Mouse (Mus musculus): ENCODE measurements at regions not wholly inside any gene's neighbourhood (a gene's known extent, or its start where the extent isn't known, plus 50 kb on each side); places are given as distances from the start of the nearest gene placed in this dataset.

GRCm38 (mm10) chr12:32286652-32287051 lies 78.2 kb upstream of the Pik3cg start:
- WGBS (ENCODE audit: insufficient replicate concordance): 15% methylated on average over 5 of the region's 5 CpGs
- TF ChIP-seq EP300 (IDR thresholded peaks at IDR 0.05; ENCODE audit: low read depth) (no peak), CTCF (IDR thresholded peaks at IDR 0.05; ENCODE audit: low read depth) (no peak)
- DNase-seq (ENCODE audit: low read depth in 3 of 3, low spot score in 3 of 3): no peak
- Histone ChIP-seq H3K27me3 (ENCODE audit: control insufficient read depth, insufficient read depth, low read length) (no peaks in the 10 kb centered on the region), H3K9ac (replicated peaks) (no peak overlapping the region), H3K9me3 (ENCODE audit: control insufficient read depth, low read length) (no peaks in the 10 kb centered on the region), H3K4me3 (ENCODE audit: insufficient read depth in 1 of 2, low read depth in 2 of 2, low read length in 2 of 2) (no peak overlapping the region), H3K36me3 (replicated peaks; ENCODE audit: control insufficient read depth, insufficient read depth, low read depth) (no peaks in the 10 kb centered on the region), H3K27ac (no peak overlapping the region), H3K4me1 (replicated peaks; ENCODE audit: control insufficient read depth in 2 of 2, insufficient read depth in 2 of 2, low read length in 1 of 2) (peaks cover 12 to 18% of the 10 kb centered on the region in 2 experiments), H3K4me2 (ENCODE audit: low read depth) (no peak overlapping the region)
- no peak for ATAC-seq (ENCODE audit: insufficient read depth)

GRCm38 (mm10) chr12:32291145-32291544 lies 82.7 kb upstream of the Pik3cg start:
- Histone ChIP-seq H3K27ac (peak overlapping the region; percentile 78), H3K4me2 (ENCODE audit: low read depth) (peak overlapping the region; percentile 55), H3K4me3 (ENCODE audit: insufficient read depth in 1 of 2, low read depth in 2 of 2, low read length in 2 of 2) (no peak overlapping the region), H3K4me1 (replicated peaks; ENCODE audit: control insufficient read depth in 2 of 2, insufficient read depth in 2 of 2, low read length in 1 of 2) (peaks cover 25 to 33% of the 10 kb centered on the region in 2 experiments), H3K27me3 (ENCODE audit: control insufficient read depth, insufficient read depth, low read length) (no peaks in the 10 kb centered on the region), H3K36me3 (replicated peaks; ENCODE audit: control insufficient read depth, insufficient read depth, low read depth) (no peaks in the 10 kb centered on the region), H3K9ac (replicated peaks) (peak overlapping the region; percentile 16; the same call in 1 of the 2 replicates), H3K9me3 (ENCODE audit: control insufficient read depth, low read length) (no peaks in the 10 kb centered on the region)
- ATAC-seq (ENCODE audit: insufficient read depth) (no peak), DNase-seq (ENCODE audit: low read depth in 3 of 3, low spot score in 3 of 3) (no peak)
- WGBS (ENCODE audit: insufficient replicate concordance): 56% methylated on average over 5 of the region's 5 CpGs
- TF ChIP-seq EP300 (IDR thresholded peaks at IDR 0.05; ENCODE audit: low read depth) (no peak), CTCF (IDR thresholded peaks at IDR 0.05; ENCODE audit: low read depth) (no peak)

- Histone ChIP-seq H3K9ac (replicated peaks) (peak overlapping the region; percentile 45), H3K4me3 (ENCODE audit: insufficient read depth in 1 of 2, low read depth in 2 of 2, low read length in 2 of 2) (peak overlapping the region; percentile 27 to 59), H3K27me3 (ENCODE audit: control insufficient read depth, insufficient read depth, low read length) (no peaks in the 10 kb centered on the region), H3K4me1 (replicated peaks; ENCODE audit: control insufficient read depth in 2 of 2, insufficient read depth in 2 of 2, low read length in 1 of 2) (peaks cover 23 to 34% of the 10 kb centered on the region in 2 experiments), H3K36me3 (replicated peaks; ENCODE audit: control insufficient read depth, insufficient read depth, low read depth) (no peaks in the 10 kb centered on the region), H3K27ac (peak overlapping the region; percentile 78), H3K9me3 (ENCODE audit: control insufficient read depth, low read length) (no peaks in the 10 kb centered on the region), H3K4me2 (ENCODE audit: low read depth) (peak overlapping the region; percentile 55)
- 8% methylated on average over 18 of the region's 18 CpGs for WGBS (ENCODE audit: insufficient replicate concordance)
- ATAC-seq (ENCODE audit: insufficient read depth) (peak; percentile 80), DNase-seq (ENCODE audit: low read depth in 3 of 3, low spot score in 3 of 3) (peak; percentile 79 to 86 (median 81))
- TF ChIP-seq EP300 (IDR thresholded peaks at IDR 0.05; ENCODE audit: low read depth) (peak; percentile 27; the same call in 1 of the 2 replicates), CTCF (IDR thresholded peaks at IDR 0.05; ENCODE audit: low read depth) (peak; percentile 99)
Observed at GRCm38 (mm10) chr12:32291962-32292748, 83.7 kb upstream of the Pik3cg start.

GRCm38 (mm10) chr12:32292749-32293128 lies 84.3 kb upstream of the Pik3cg start:
- no peaks in the 10 kb centered on the region for H3K9me3 ChIP-seq (ENCODE audit: control insufficient read depth, low read length)
- H3K4me3 ChIP-seq (ENCODE audit: insufficient read depth in 1 of 2, low read depth in 2 of 2, low read length in 2 of 2): no peak overlapping the region
- H3K36me3 ChIP-seq (replicated peaks; ENCODE audit: control insufficient read depth, insufficient read depth, low read depth): no peaks in the 10 kb centered on the region
- DNase-seq (ENCODE audit: low read depth in 3 of 3, low spot score in 3 of 3): peak; percentile 45 to 54 (median 49)
- peak overlapping the region; percentile 45 for H3K9ac ChIP-seq (replicated peaks)
- H3K27ac ChIP-seq: peak overlapping the region; percentile 78
- TF ChIP-seq EP300 (IDR thresholded peaks at IDR 0.05; ENCODE audit: low read depth) (no peak), CTCF (IDR thresholded peaks at IDR 0.05; ENCODE audit: low read depth) (peak; percentile 63)
- no peaks in the 10 kb centered on the region for H3K27me3 ChIP-seq (ENCODE audit: control insufficient read depth, insufficient read depth, low read length)
- WGBS (ENCODE audit: insufficient replicate concordance): 25% methylated on average over 5 of the region's 5 CpGs
- H3K4me1 ChIP-seq (replicated peaks; ENCODE audit: control insufficient read depth in 2 of 2, insufficient read depth in 2 of 2, low read length in 1 of 2): peaks cover 22 to 30% of the 10 kb centered on the region in 2 experiments
- peak overlapping the region; percentile 55 for H3K4me2 ChIP-seq (ENCODE audit: low read depth)
- peak; percentile 46 for ATAC-seq (ENCODE audit: insufficient read depth)

GRCm38 (mm10) chr12:32297431-32297830 lies 81.1 kb upstream of the Ccdc71l start:
- Histone ChIP-seq H3K4me2 (ENCODE audit: low read depth) (no peak overlapping the region), H3K4me1 (replicated peaks; ENCODE audit: control insufficient read depth in 2 of 2, insufficient read depth in 2 of 2, low read length in 1 of 2) (peaks cover 11 to 14% of the 10 kb centered on the region in 2 experiments), H3K27me3 (ENCODE audit: control insufficient read depth, insufficient read depth, low read length) (no peaks in the 10 kb centered on the region), H3K9me3 (ENCODE audit: control insufficient read depth, low read length) (no peaks in the 10 kb centered on the region), H3K9ac (replicated peaks) (no peak overlapping the region), H3K36me3 (replicated peaks; ENCODE audit: control insufficient read depth, insufficient read depth, low read depth) (no peaks in the 10 kb centered on the region), H3K27ac (no peak overlapping the region), H3K4me3 (ENCODE audit: insufficient read depth in 1 of 2, low read depth in 2 of 2, low read length in 2 of 2) (no peak overlapping the region)
- DNase-seq (ENCODE audit: low read depth in 3 of 3, low spot score in 3 of 3): no peak
- 78% methylated on average over 7 of the region's 7 CpGs for WGBS (ENCODE audit: insufficient replicate concordance)
- no peak for ATAC-seq (ENCODE audit: insufficient read depth)
- TF ChIP-seq EP300 (IDR thresholded peaks at IDR 0.05; ENCODE audit: low read depth) (no peak), CTCF (IDR thresholded peaks at IDR 0.05; ENCODE audit: low read depth) (no peak)
